Mouse (Mus musculus): Measurements from ENCODE around the gene Yars. TPM values are rescaled to one million over a fixed set of nuclear protein-coding genes. Genes with fewer than 3 reads are reported as not detected.
"Not testable (repeated sequence)": the region's sequence is repeated elsewhere in the genome, so short reads cannot be mapped to it uniquely, and the experiment has no call there.

The Yars gene
- total and polyA plus RNA-seq, 2 experiments from 2014 or later = 97.7 to 120 TPM

- TF ChIP-seq CTCF (IDR thresholded peaks at IDR 0.05; ENCODE audit: low read depth) = peak; percentile 71
- DNase-seq = no peak
- Histone ChIP-seq H3K36me3 (ENCODE audit: insufficient read depth) (peaks cover 78% of the 10 kb centered on the region), H3K4me3 (ENCODE audit: low read depth, low read length) (no peak overlapping the region), H3K9me3 (ENCODE audit: low read length) (no peaks in the 10 kb centered on the region), H3K9ac (no peak overlapping the region), H3K4me2 (ENCODE audit: low read depth) (no peak overlapping the region), H3K27ac (ENCODE audit: low read depth, low read length) (no peak overlapping the region), H3K4me1 (ENCODE audit: insufficient read depth) (no peaks in the 10 kb centered on the region), H3K27me3 (ENCODE audit: insufficient read depth, low read length) (no peaks in the 10 kb centered on the region)
- ATAC-seq = no peak
- 47% methylated on average over 7 of the region's 7 CpGs for WGBS
Observed at GRCm38 (mm10) chr4:129209504-129209903, 19.9 kb downstream of the Yars start.

GRCm38 (mm10) chr4:129211461-129211860 lies 21.9 kb downstream of the Yars start:
- peaks cover 79% of the 10 kb centered on the region for H3K36me3 ChIP-seq (ENCODE audit: insufficient read depth)
- WGBS = 78% methylated on average over 4 of the region's 4 CpGs

GRCm38 (mm10) chr4:129212486-129212885 lies 22.9 kb downstream of the Yars start:
- not testable (repeated sequence) for H3K27me3 ChIP-seq (ENCODE audit: insufficient read depth, low read length); DNase-seq

More at GRCm38 (mm10) chr4:129211461-129211860, 21.9 kb downstream of the Yars start:
- DNase-seq (no peak), ATAC-seq (no peak)
- Histone ChIP-seq H3K4me1 (ENCODE audit: insufficient read depth) (no peaks in the 10 kb centered on the region), H3K9me3 (ENCODE audit: low read length) (no peaks in the 10 kb centered on the region), H3K9ac (no peak overlapping the region), H3K4me2 (ENCODE audit: low read depth) (no peak overlapping the region), H3K27me3 (ENCODE audit: insufficient read depth, low read length) (no peaks in the 10 kb centered on the region), H3K27ac (ENCODE audit: low read depth, low read length) (no peak overlapping the region), H3K4me3 (ENCODE audit: low read depth, low read length) (no peak overlapping the region)
- TF ChIP-seq CTCF (IDR thresholded peaks at IDR 0.05; ENCODE audit: low read depth) = no peak

GRCm38 (mm10) chr4:129218569-129219175 lies 29.1 kb downstream of the Yars start:
- H3K9ac ChIP-seq = no peak overlapping the region

More at GRCm38 (mm10) chr4:129212486-129212885, 22.9 kb downstream of the Yars start:
- 74% methylated on average over 3 of the region's 3 CpGs for WGBS
- H3K4me3 ChIP-seq (ENCODE audit: low read depth, low read length); H3K9ac ChIP-seq; H3K4me2 ChIP-seq (ENCODE audit: low read depth); H3K27ac ChIP-seq (ENCODE audit: low read depth, low read length); H3K4me1 ChIP-seq (ENCODE audit: insufficient read depth); ATAC-seq; H3K9me3 ChIP-seq (ENCODE audit: low read length): not testable (repeated sequence)
- H3K36me3 ChIP-seq (ENCODE audit: insufficient read depth) = peaks cover 79% of the 10 kb centered on the region
- peak; percentile 51 for TF ChIP-seq CTCF (IDR thresholded peaks at IDR 0.05; ENCODE audit: low read depth)

DNA sequence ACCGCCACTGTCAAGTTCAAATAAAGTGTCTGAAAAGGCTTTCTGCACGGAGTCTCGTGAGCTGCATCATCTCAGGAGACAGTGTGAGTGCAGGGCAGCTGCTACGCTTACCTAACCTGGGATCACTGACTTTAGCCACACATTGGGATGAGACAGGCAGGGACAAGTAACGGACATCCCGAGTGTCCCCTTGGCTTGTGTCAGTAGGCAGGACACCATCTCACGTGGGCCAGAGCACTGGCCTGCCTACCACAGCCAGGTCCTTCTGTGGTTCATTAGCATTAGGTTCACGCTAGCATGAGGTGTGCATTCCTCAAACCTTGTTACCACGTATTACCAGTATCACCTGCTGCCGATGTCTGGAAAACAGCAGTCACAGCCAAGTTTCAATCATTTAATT lies 29.6 kb downstream of the Yars start:
- TF ChIP-seq CTCF (IDR thresholded peaks at IDR 0.05; ENCODE audit: low read depth) = no peak
- WGBS = 80% methylated on average over 10 of the region's 10 CpGs

More at GRCm38 (mm10) chr4:129218569-129219175, 29.1 kb downstream of the Yars start:
- peaks cover 83% of the 10 kb centered on the region for H3K36me3 ChIP-seq (ENCODE audit: insufficient read depth)
- no peak overlapping the region for H3K27ac ChIP-seq (ENCODE audit: low read depth, low read length)
- H3K9me3 ChIP-seq (ENCODE audit: low read length) = no peaks in the 10 kb centered on the region
- DNase-seq (no peak), ATAC-seq (no peak)
- no peak overlapping the region for H3K4me3 ChIP-seq (ENCODE audit: low read depth, low read length)
- no peak overlapping the region for H3K4me2 ChIP-seq (ENCODE audit: low read depth)
- no peak for TF ChIP-seq CTCF (IDR thresholded peaks at IDR 0.05; ENCODE audit: low read depth)
- H3K27me3 ChIP-seq (ENCODE audit: insufficient read depth, low read length) = no peaks in the 10 kb centered on the region
- WGBS = 84% methylated on average over 7 of the region's 7 CpGs
- H3K4me1 ChIP-seq (ENCODE audit: insufficient read depth) = no peaks in the 10 kb centered on the region

DNA sequence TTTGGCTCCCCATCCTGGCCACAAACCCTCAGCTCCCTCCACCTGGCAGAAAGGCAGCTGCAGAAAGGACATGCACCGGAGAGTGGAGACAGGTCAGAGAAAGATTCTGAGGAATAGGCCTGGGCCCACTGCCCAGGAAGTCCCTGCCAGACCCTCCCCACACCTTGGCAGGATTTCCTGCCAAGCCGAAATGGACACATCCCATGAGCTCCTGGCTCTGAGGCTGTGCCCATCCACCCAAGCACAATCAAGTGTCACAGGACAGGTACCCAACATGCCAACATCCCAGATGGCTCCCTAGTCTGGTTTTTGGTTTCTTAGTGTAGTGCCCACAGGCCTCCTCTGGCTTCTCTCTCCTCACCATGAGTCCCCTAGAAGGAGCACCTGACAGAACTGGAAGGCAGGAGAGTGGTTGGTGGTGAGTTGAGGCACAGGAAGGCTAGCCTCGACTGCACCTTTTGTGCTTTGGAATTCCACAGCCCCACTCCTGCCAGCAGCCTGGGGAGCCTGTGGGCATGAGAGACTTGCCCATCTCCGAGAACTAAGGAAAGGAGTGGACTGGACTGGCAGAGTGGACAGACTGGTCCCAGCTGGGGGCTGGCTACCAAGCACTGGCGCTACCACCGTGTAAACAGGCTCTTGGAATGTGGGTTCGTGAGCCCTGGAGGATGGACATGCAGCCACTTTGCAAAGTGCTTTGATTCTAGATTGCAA lies 31.0 kb downstream of the Yars start:
- TF ChIP-seq CTCF (IDR thresholded peaks at IDR 0.05; ENCODE audit: low read depth) = no peak
- WGBS = 56% methylated on average over 7 of the region's 7 CpGs
- Histone ChIP-seq H3K27ac (ENCODE audit: low read depth, low read length) (no peak overlapping the region), H3K9ac (no peak overlapping the region), H3K36me3 (ENCODE audit: insufficient read depth) (peaks cover 75% of the 10 kb centered on the region), H3K4me3 (ENCODE audit: low read depth, low read length) (no peak overlapping the region), H3K4me2 (ENCODE audit: low read depth) (no peak overlapping the region), H3K27me3 (ENCODE audit: insufficient read depth, low read length) (no peaks in the 10 kb centered on the region; the same call in 1 of the 2 replicates), H3K9me3 (ENCODE audit: low read length) (no peaks in the 10 kb centered on the region), H3K4me1 (ENCODE audit: insufficient read depth) (no peaks in the 10 kb centered on the region)
- DNase-seq (no peak), ATAC-seq (no peak)

More for the DNA sequence above, 29.6 kb downstream of the Yars start:
- Histone ChIP-seq H3K27ac (ENCODE audit: low read depth, low read length) (no peak overlapping the region), H3K4me3 (ENCODE audit: low read depth, low read length) (no peak overlapping the region), H3K36me3 (ENCODE audit: insufficient read depth) (peaks cover 77% of the 10 kb centered on the region), H3K9ac (no peak overlapping the region), H3K4me2 (ENCODE audit: low read depth) (no peak overlapping the region), H3K4me1 (ENCODE audit: insufficient read depth) (no peaks in the 10 kb centered on the region), H3K9me3 (ENCODE audit: low read length) (no peaks in the 10 kb centered on the region), H3K27me3 (ENCODE audit: insufficient read depth, low read length) (no peaks in the 10 kb centered on the region)
- DNase-seq (no peak), ATAC-seq (no peak)

Data from forebrain, postnatal 0 days (tissue).